Mouse (Mus musculus): ENCODE measurements around the gene Tmem238. TPM values are rescaled to one million over a fixed set of nuclear protein-coding genes. Genes with fewer than 3 reads are reported as not detected.
A peak's percentile ranks its signal among the peaks of the same experiment; 100 is the strongest.
"Not testable (repeated sequence)": the region's sequence is repeated elsewhere in the genome, so short reads cannot be mapped to it uniquely, and the experiment has no call there.

Tmem238 gene
- polyA plus RNA-seq, 1 experiment from 2014 or later, result 2.2 TPM

DNA sequence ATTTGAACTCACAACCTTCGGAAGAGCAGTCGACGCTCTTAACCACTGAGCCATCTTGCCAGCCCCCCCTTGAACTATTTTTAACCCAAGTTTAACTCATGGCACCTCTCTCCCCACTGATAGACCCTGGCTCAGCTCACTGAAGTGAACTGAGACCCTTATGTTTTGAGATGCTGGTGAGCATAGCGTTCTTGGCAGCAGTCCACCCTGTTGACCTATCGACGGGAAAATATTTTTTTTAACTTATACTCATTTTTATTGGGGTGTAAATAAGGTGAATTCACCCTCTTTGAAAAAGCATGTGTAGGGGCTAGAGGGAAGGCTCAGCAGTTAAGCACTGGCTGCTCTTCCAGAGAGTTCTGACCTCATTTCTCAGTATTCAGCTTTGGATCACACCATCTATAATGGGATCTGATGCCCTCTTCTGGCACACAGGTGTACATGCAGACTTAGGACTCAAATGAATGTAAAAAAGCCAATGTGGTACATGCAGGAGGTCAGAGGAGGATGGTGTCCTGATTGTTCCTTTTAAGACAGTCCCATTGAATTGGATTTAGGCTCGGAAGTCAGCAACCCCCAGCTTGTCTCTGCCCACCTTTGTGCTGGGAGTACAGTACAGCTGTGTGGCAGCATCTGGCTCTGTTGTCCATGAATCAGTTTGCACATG is 6.4 kb upstream of the Tmem238 start:
- Histone ChIP-seq H3K9me3 (replicated peaks; ENCODE audit: control insufficient read depth, low read length) (no peaks in the 10 kb centered on the region), H3K4me2 (no peak overlapping the region), H3K36me3 (ENCODE audit: control insufficient read depth, insufficient read depth, low read length) (peaks cover 14% of the 10 kb centered on the region), H3K9ac (ENCODE audit: low read depth, low read length) (no peak overlapping the region), H3K27ac (ENCODE audit: low read depth, low read length) (no peak overlapping the region), H3K27me3 (ENCODE audit: control insufficient read depth, insufficient read depth, low read length) (no peaks in the 10 kb centered on the region), H3K4me3 (ENCODE audit: low read depth, low read length) (no peak overlapping the region), H3K4me1 (ENCODE audit: control insufficient read depth, insufficient read depth, low read length) (peaks cover 6% of the 10 kb centered on the region)
- ATAC-seq (replicated peaks; ENCODE audit: insufficient number of reproducible peaks, low FRiP score, low TSS enrichment), result no peak
- WGBS (ENCODE audit: insufficient replicate concordance), result 72% methylated on average over 7 of the region's 7 CpGs

DNA sequence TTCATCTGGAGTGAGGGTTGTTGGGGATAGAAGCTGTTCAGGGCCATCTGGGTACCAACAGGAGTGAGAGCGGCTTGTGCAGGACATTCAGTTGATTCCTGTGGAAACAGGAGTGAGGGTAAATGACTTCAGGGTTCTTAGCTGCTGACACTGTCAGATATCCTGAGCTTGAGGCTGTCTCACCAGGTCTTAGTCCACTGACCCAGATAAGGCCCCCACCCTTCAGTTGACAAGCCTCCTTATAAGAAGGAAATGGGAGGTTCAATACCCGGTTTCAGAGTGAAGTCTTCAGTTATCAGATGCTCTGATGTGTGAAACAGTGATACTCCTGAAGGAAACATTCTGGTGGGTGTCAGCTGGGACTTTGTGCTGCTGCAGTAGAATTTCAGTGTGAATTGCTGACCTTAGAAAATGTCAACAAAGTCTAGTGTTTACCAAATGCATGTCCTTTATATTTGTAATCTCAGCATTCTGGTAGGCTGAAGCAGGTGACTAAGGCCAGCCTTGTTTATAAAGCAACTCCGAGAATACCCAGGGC is 5.2 kb upstream of the Tmem238 start:
- H3K4me1 ChIP-seq (ENCODE audit: control insufficient read depth, insufficient read depth, low read length), result peaks cover 6% of the 10 kb centered on the region
- no peak overlapping the region; the same call in 1 of the 2 replicates for H3K4me2 ChIP-seq
- H3K9ac ChIP-seq (ENCODE audit: low read depth, low read length), result no peak overlapping the region
- H3K9me3 ChIP-seq (replicated peaks; ENCODE audit: control insufficient read depth, low read length), result no peaks in the 10 kb centered on the region
- H3K27me3 ChIP-seq (ENCODE audit: control insufficient read depth, insufficient read depth, low read length), result no peaks in the 10 kb centered on the region
- ATAC-seq (replicated peaks; ENCODE audit: insufficient number of reproducible peaks, low FRiP score, low TSS enrichment), result no peak
- H3K27ac ChIP-seq (ENCODE audit: low read depth, low read length), result no peak overlapping the region
- WGBS (ENCODE audit: insufficient replicate concordance), result 76% methylated on average over 3 of the region's 3 CpGs
- H3K36me3 ChIP-seq (ENCODE audit: control insufficient read depth, insufficient read depth, low read length), result peaks cover 14% of the 10 kb centered on the region
- H3K4me3 ChIP-seq (ENCODE audit: low read depth, low read length), result no peak overlapping the region

DNA sequence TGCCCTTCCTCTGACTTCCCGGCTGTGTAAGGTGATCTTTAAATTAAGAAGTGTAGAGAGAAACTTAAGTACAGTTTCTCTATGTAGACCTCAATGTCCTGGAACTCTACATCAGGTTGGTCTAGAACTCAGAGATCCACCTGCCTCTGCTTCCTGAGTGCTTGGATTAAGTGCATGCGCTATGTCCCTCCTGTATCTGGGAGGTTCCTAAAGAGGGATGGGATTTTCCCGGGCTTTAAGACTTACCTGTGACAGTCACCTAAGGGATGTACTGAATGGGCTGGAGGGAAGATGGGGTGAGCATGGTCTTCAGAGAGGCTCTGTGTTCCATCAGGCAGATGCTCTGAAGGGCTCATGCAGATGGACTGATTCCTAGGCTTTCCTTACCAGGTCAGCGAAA is 4.2 kb upstream of the Tmem238 start:
- WGBS (ENCODE audit: insufficient replicate concordance), result 35% methylated on average over 4 of the region's 4 CpGs
- ATAC-seq (replicated peaks; ENCODE audit: insufficient number of reproducible peaks, low FRiP score, low TSS enrichment), result no peak
- peak overlapping the region; percentile 99 for H3K9ac ChIP-seq (ENCODE audit: low read depth, low read length)
- H3K27me3 ChIP-seq (ENCODE audit: control insufficient read depth, insufficient read depth, low read length), result no peaks in the 10 kb centered on the region
- H3K27ac ChIP-seq (ENCODE audit: low read depth, low read length), result peak overlapping the region; percentile 46; the same call in 1 of the 2 replicates
- H3K4me1 ChIP-seq (ENCODE audit: control insufficient read depth, insufficient read depth, low read length), result peaks cover 6% of the 10 kb centered on the region
- peak overlapping the region; percentile 93 for H3K4me2 ChIP-seq
- H3K9me3 ChIP-seq (replicated peaks; ENCODE audit: control insufficient read depth, low read length), result no peaks in the 10 kb centered on the region
- H3K4me3 ChIP-seq (ENCODE audit: low read depth, low read length), result peak overlapping the region; percentile 96
- H3K36me3 ChIP-seq (ENCODE audit: control insufficient read depth, insufficient read depth, low read length), result peaks cover 14% of the 10 kb centered on the region

- ATAC-seq (replicated peaks; ENCODE audit: insufficient number of reproducible peaks, low FRiP score, low TSS enrichment), result 0 out of 2 replicates have a peak, but pooled peaks have one; percentile 12
- H3K9me3 ChIP-seq (replicated peaks; ENCODE audit: control insufficient read depth, low read length); H3K27me3 ChIP-seq (ENCODE audit: control insufficient read depth, insufficient read depth, low read length); H3K4me1 ChIP-seq (ENCODE audit: control insufficient read depth, insufficient read depth, low read length): not testable (repeated sequence)
- H3K4me3 ChIP-seq (ENCODE audit: low read depth, low read length), result peak overlapping the region; percentile 96
- peak overlapping the region; percentile 95 for H3K27ac ChIP-seq (ENCODE audit: low read depth, low read length)
- H3K36me3 ChIP-seq (ENCODE audit: control insufficient read depth, insufficient read depth, low read length), result peaks cover 14% of the 10 kb centered on the region
- peak overlapping the region; percentile 99 for H3K9ac ChIP-seq (ENCODE audit: low read depth, low read length)
- WGBS (ENCODE audit: insufficient replicate concordance), result under 1% methylated on average over 31 of the region's 31 CpGs
- peak overlapping the region; percentile 93 for H3K4me2 ChIP-seq
Observed at GRCm38 (mm10) chr7:4793248-4793647, 3.8 kb upstream of the Tmem238 start.

DNA sequence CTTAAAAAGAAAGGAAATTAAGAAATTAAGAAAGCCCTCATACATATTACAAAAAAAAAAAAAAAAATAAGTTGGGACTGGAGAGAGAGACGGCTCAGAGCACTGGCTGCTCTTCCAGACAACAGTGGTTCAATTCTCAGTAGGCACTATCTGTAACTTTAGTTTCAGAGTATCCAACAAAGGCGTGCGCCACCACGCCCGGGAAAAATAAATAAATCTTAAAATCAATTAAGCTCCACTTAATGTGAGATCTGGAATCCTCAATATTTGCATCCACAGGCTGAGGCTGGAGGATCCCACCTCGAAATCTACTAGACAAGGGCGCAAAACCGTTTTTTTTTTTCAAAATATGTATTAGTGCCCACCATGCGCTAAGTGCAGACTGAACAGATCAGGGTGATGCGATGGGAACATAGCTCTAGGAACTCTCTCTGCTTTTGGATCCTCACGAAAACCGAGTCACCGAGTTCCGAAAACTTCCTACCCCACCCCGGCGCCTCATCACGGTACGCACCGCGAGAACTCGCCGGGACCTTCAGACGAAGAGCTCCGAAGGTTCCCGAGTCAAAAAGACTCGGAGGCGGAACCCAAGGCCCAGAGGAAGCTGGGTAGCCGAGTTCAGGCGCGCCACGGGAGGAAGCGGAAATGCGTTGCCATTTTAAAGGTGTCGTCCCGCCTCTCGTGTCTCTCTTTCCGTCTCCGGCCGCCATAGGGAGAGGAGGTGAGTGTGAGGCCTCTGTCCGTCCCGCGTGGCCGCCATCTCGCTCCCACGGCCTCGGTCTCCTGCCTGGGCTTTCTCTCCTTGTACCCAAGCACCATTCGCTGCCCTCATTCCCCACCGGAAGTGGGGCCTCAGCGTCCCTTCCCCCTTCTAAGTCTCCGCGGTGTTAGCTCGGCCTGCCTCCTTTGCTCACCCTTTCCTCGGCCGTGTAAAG is 3.1 kb upstream of the Tmem238 start, which contains the start of gene Rpl28:
TSS of gene Rpl28 (plus strand) at position 597 of the 935 bp plus-strand sequence.
- H3K4me2 ChIP-seq, result peak within 1 kb of the TSS; percentile 93
- ATAC-seq (replicated peaks; ENCODE audit: insufficient number of reproducible peaks, low FRiP score, low TSS enrichment), result peak; percentile 87
- H3K9ac ChIP-seq (ENCODE audit: low read depth, low read length), result peak within 1 kb of the TSS; percentile 99
- no peaks in the 10 kb centered on the region for H3K9me3 ChIP-seq (replicated peaks; ENCODE audit: control insufficient read depth, low read length)
- H3K4me1 ChIP-seq (ENCODE audit: control insufficient read depth, insufficient read depth, low read length), result peaks cover 6% of the 10 kb centered on the region
- H3K27me3 ChIP-seq (ENCODE audit: control insufficient read depth, insufficient read depth, low read length), result no peaks in the 10 kb centered on the region
- WGBS (ENCODE audit: insufficient replicate concordance), result 1% methylated on average over 53 of the region's 54 CpGs
- H3K4me3 ChIP-seq (ENCODE audit: low read depth, low read length), result peak within 1 kb of the TSS; percentile 96
- peaks cover 14% of the 10 kb centered on the region for H3K36me3 ChIP-seq (ENCODE audit: control insufficient read depth, insufficient read depth, low read length)
- peak within 1 kb of the TSS; percentile 95 for H3K27ac ChIP-seq (ENCODE audit: low read depth, low read length)

DNA sequence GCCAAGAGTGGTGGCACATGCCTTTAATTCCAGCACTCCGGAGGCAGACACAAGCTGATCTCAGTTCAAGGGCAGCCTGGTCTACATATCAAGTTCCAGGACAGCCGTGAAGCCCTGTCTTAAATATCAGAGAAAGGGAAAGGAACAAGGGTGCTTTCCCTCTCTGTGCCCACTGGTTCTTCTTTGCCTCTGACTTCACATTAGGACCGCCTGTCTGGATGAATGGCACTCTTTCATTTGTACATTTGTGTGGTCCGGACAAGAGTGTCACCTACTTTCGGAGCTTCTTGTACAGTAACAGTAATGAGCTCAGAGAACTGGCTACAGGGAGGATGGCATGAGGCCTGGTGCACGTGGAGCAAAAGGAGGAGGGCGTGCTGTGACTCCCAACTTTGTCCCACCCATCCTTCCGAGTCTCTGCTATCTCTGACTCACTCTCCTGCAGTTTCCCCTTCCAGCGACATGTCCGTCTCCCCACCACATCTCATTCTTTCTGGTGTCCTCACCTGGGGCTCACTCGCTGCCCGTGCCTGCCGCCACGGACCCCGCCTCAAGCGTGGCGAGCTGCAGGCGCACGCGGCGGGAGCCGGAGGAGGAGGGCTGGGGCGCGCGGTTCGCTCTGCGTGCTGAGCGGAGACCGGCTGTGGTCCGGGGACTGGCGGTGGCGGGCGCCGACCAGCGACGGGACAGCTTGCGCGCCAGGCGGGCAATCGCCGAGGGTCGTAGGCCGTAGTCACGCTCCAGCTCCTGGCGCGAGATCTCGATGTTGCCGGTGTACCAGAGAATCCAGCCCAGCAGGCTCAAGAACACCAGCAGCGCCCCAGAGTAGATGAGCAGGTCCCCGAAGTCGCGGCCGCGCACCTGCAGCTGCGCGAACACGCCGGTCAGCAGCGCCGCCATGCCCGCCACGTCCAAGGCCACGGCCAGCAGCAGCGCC is 689 bp downstream of the Tmem238 start:
- Histone ChIP-seq H3K27ac (ENCODE audit: low read depth, low read length) (peak overlapping the region; percentile 30; the same call in 1 of the 2 replicates), H3K9me3 (replicated peaks; ENCODE audit: control insufficient read depth, low read length) (no peaks in the 10 kb centered on the region), H3K9ac (ENCODE audit: low read depth, low read length) (peak overlapping the region; percentile 92), H3K27me3 (ENCODE audit: control insufficient read depth, insufficient read depth, low read length) (peaks cover 7% of the 10 kb centered on the region; the same call in 1 of the 2 replicates), H3K4me2 (peak overlapping the region; percentile 97), H3K4me3 (ENCODE audit: low read depth, low read length) (peak overlapping the region; percentile 65), H3K4me1 (ENCODE audit: control insufficient read depth, insufficient read depth, low read length) (peaks cover 2% of the 10 kb centered on the region), H3K36me3 (ENCODE audit: control insufficient read depth, insufficient read depth, low read length) (peaks cover 2% of the 10 kb centered on the region; the same call in 1 of the 2 replicates)
- WGBS (ENCODE audit: insufficient replicate concordance), result 3% methylated on average over 51 of the region's 64 CpGs
- peak; percentile 60 for ATAC-seq (replicated peaks; ENCODE audit: insufficient number of reproducible peaks, low FRiP score, low TSS enrichment)

DNA sequence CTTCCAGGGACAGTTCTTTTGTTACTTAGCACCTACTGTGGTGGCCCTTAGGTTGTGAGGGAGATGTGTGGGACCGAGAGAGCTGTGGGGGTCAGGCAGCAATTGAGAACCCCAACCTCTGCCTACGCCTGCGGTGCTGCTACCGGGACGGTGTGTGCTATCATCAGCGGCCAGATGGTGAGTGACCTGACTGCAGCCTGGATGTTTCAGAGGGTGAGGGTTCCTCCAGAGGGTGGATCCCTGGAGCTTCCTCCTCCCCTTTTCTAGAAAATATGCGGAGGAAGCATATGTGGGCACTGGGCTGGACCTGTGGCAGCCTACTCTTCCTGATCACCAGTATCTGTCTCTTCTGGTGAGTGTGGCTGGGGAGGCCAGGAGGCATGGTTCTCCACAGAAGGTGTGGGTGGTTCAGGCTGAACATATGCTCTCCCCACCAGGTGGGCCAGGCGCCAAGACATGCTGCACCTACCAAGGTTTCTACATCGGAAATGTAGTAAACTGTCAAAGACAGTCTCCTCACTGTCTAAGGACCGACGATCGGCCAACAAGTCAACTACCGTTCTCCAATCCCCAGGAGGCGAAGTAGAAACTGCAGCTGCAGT is 5.7 kb downstream of the Tmem238 start:
- Histone ChIP-seq H3K27me3 (ENCODE audit: control insufficient read depth, insufficient read depth, low read length) (peaks cover 22% of the 10 kb centered on the region), H3K27ac (ENCODE audit: low read depth, low read length) (no peak overlapping the region), H3K4me1 (ENCODE audit: control insufficient read depth, insufficient read depth, low read length) (peaks cover 4% of the 10 kb centered on the region; the same call in 1 of the 2 replicates), H3K4me3 (ENCODE audit: low read depth, low read length) (no peak overlapping the region), H3K4me2 (no peak overlapping the region), H3K9ac (ENCODE audit: low read depth, low read length) (no peak overlapping the region), H3K9me3 (replicated peaks; ENCODE audit: control insufficient read depth, low read length) (no peaks in the 10 kb centered on the region), H3K36me3 (ENCODE audit: control insufficient read depth, insufficient read depth, low read length) (no peaks in the 10 kb centered on the region)
- WGBS (ENCODE audit: insufficient replicate concordance), result 64% methylated on average over 14 of the region's 14 CpGs
- ATAC-seq (replicated peaks; ENCODE audit: insufficient number of reproducible peaks, low FRiP score, low TSS enrichment), result peak; percentile 45; the same call in 1 of the 2 replicates
